Mouse (Mus musculus) lung, postnatal 10 days (tissue): ENCODE results near the gene Olah.
A peak's percentile ranks its signal among the peaks of the same experiment; 100 is the strongest.
"Not testable (repeated sequence)": the region's sequence is repeated elsewhere in the genome, so short reads cannot be mapped to it uniquely, and the experiment has no call there.

Source experiments
- DNase-seq: peaks from one replicate; pipeline ENCODE4 v3.0.0; 2021

The Olah gene

GRCm38 (mm10) chr2:3397110-3397509 lies at the start of gene Olah:
Gene Olah, minus strand, starts transcription at chr2:3397210.
- DNase-seq, result not testable (repeated sequence)

- DNase-seq, result no peak
These were observed 49.0 kb upstream of the Olah start for GRCm38 (mm10) chr2:3445984-3446383.

GRCm38 (mm10) chr2:3444206-3444605 lies 47.2 kb upstream of the Olah start:
- DNase-seq, result peak; percentile 15

- DNase-seq, result no peak
These were observed 40.9 kb upstream of the Olah start for GRCm38 (mm10) chr2:3437956-3438355.

DNA sequence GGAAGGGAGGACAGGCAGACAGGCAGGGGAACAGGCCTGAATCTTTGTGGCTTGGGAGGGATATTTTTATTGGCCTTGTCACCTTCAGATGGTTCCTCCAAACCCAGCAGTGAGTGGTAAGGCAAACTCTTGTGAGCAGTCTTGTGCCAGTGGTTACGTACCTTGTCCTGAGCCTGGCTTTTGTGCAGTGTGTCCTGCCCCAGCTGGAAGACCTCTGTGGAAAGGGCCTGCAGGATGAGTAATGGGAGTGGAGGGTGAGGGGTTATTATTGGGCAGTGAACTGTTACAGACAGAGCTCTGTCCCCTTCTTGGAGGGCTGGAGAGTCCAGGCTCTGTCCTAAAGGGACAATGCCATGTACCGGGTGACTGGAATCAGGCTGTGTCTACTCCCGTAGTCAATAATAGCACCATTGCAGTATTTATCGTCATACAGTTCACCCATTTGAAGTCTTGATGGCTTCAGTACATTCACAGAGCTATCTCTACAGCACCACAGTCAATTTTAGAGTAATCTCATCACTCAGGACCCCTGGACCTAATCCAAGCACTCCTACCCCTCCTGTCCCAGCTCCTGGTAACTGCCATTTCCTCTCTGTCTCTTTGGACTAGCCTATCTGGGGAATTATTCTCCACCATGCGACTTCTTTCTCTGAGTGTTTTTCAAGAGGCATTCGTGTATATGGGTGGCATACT lies 38.5 kb upstream of the Olah start:
- DNase-seq, result no peak

DNA sequence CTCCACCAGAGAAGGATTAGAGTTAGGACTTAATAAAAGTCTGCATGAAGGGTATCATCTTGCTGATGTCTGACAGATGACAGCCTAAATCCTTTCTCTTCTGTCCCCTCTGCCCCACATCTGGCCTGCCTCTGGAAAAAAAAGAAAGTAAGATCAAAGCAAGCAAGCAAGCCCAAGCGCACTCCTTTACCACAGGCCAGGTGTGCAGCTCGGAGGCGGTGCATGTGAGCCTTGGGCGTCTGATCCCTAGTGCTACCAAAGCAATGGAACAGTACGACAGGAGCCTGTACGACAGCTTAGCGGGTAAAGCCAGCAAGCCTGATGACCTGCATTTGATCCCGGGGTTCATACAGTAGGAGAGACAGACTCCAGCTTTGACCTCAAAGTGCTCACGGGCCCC lies 33.9 kb upstream of the Olah start:
- no peak for DNase-seq

DNA sequence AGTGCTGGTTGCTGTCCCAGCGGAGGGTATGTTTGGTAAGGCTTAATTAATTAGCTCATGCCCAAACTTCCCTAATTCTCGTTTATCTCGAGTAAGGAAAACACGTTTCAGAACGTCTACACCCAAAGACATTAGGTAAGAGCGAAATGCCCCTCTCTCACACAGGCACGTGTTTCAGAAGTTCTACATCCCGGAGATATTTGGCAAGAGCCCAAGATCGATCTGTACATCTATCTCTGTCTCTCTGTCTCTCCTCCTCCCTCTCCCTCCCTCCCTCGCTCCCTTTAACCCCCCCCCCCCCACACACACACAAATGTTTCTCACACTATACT lies 27.5 kb upstream of the Olah start:
- DNase-seq, result no peak

- DNase-seq, result peak; percentile 95
These were observed 27.0 kb upstream of the Olah start, which contains the start of gene Dclre1c for GRCm38 (mm10) chr2:3423841-3424578. Gene Dclre1c, plus strand, starts transcription at chr2:3424131.

DNA sequence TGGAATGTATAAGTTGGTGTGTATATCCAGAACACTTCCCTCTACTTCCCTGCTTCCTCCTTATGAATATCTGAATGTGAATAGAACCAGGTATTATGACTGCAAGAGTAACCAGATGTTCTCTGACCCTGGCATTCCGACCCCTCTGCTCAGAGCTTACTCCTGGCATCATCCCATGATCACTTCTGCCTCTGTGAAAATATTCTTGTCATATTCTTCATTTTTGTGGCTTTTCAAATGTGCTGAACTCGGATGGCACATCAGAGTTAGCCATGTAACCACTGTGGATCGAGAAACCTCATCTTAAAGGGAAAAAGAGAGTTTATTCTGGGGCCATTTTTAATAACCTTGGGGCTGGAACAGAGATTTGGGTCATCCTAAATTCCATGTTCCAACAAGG lies 25.5 kb upstream of the Olah start, which contains the start of gene Meig1:
Gene Meig1, minus strand, starts transcription at position 101 of the 400 bp plus-strand sequence.
- DNase-seq, result no peak

DNA sequence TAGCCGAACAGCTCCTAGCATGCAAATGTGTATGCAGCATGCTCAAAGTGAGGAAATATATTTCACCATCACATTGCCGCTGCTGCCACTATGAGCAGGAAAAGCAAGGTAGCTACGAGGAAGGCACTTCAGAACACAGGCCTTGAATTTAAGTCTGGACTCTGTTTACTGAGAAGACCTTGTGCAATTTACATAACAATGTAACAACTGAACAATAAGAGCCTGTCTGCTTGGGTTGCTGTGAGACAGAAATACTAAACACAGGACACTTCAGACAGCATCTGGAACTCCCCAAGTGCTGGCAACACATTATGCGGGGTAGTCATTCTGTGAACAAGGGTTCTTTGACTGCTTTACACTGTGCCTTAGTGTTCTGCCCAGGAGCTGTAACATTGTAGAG lies 23.1 kb upstream of the Olah start:
- DNase-seq, result no peak

DNA sequence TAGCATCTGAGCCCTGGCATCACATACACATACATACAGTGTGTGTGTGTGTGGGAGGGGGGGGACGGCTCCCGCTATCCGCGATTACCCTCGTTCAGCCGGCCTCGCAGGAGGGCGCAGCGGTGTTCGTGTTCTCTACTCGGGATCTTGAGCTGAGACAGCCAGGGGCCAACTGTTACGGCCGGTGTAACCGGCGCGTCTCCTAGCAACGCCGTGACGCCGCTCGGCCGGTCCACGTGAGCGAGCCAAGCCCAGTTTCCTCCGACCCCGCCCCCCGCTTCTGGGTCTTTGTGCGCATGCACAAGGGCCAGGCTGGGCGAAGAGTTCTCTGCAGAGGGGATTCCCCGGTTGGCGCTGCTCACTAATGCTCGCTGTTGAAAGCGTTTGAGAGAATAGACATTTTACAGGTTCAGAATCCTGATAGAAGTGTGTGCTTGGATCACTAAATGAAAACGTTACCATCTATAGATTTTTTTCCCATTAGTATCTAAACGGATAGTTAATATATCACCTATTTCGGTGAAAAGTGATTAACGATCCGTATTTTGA lies 21.9 kb upstream of the Olah start:
- DNase-seq, result peak; percentile 97

DNA sequence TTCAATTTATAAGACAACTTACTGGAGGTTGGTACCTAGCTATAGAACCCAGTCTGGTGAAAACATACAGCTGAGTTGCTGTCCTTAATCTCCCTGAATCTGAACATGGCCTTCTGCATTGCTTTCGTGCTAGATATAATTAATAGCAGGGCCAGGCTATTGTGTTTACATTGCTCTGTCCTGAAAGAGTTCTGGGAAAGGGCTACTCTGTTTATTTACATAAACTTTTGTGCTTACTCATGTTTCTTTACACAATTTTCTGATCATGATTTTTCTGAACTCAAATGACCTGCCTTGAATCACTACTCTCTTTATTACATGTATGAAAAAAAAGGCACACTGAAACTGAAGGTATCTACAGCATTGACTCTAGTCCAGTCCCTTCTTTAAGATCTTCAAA lies 18.7 kb upstream of the Olah start:
- DNase-seq, result no peak

- DNase-seq, result peak; percentile 69
These were observed 17.2 kb upstream of the Olah start for GRCm38 (mm10) chr2:3414241-3414640.

DNA sequence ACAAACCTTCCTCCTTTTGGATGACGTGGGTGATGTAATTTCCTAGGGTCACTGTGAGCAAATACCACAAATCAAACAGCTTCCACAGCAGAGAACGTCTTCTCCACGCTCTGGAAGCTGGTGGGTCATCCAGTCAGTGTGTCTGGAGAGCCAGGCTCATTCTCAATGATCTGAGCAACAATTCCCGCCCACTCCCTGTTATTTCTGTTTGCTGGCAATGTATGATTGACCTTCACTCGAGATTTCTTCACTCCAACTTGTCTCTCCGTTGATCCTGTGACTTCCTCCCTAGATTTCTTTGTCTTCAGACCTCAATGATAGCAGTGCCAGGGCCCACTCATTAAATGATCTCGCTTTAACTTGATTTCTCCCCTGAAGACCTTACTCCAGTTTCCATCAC lies 10.7 kb upstream of the Olah start:
- no peak for DNase-seq

DNA sequence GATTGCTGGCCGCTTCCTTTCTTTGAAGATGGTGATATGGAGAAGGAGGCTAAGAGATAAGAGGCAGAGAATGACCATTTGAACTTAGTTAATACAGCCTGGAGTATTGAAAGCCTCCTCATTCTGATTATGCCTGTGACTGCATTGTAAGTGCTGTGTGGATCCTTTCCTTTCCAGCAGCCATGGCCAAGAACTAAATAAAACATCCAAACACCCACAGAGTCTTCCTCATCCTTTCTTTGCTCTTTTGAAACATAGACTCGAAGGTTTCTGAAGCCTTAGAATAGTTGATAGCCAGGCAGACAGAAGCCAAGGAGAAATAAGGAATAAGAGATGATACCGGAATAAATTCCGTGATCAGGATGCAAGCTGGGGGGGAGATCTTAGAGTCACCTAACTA lies 9.0 kb upstream of the Olah start:
- no peak for DNase-seq

DNA sequence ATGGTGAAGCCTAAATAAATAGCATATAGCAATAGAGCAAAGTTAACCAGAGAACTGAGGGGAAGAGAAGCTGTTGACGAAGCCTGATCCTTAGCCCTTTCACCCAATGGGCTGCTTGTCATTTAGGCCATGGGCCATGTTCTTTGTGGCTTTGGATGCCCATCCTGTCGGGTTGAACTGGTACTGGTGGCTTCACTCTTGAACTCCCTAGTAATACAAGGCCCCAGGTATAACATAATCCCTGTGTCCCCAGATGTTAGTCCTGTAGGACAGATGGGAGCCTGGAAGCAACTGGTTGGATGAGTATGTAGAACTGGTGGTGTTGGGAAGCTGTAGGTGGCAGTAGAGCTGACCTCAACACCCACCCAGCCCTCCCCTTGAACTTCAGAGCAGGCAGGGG lies 5.1 kb downstream of the Olah start:
- no peak for DNase-seq

GRCm38 (mm10) chr2:3387105-3387860 lies 9.7 kb downstream of the Olah start:
- no peak for DNase-seq

GRCm38 (mm10) chr2:3365127-3365526 lies 31.9 kb downstream of the Olah start:
- DNase-seq, result no peak

DNA sequence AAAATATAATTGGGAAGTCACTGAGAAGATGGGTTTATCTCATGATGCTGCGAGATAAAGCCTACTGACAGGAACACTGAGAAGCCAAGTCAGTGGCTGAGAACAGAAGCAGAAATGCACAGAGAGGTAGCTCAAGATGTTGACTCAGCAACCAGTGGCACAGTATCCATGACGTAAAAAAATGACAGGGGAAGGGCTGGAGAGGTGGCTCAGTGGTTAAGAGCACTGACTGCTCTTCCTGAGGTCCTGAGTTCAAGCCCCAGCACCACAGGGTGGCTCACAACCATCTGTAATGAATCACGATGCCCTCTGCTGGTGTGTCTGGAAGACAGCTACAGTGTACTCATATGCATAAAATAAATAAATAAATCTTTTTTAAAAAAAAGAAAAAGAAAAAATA lies 35.9 kb downstream of the Olah start:
- DNase-seq, result no peak

- DNase-seq, result no peak
These were observed 39.1 kb downstream of the Olah start for GRCm38 (mm10) chr2:3357887-3358286.

DNA sequence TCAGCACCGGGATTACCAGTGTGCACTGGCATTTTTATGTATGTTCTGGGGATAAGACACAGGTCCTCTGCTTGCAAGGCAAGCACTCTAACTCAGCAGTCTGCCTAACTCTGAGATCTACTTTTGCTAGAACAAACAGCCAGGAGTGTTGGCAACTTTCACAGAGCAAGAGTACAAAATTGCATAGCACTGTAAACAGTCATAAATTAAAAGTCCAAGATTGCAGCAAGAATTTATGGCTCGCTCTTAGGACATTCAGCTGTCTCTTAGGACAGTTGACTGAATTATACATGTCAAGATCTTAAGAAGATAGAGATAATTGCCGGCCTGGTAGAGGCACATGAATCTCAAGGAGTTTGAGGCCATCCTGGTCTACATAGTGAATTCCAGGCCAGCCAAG lies 40.7 kb downstream of the Olah start:
- no peak for DNase-seq

- no peak for DNase-seq
These were observed 41.2 kb downstream of the Olah start for GRCm38 (mm10) chr2:3355793-3356192.

DNA sequence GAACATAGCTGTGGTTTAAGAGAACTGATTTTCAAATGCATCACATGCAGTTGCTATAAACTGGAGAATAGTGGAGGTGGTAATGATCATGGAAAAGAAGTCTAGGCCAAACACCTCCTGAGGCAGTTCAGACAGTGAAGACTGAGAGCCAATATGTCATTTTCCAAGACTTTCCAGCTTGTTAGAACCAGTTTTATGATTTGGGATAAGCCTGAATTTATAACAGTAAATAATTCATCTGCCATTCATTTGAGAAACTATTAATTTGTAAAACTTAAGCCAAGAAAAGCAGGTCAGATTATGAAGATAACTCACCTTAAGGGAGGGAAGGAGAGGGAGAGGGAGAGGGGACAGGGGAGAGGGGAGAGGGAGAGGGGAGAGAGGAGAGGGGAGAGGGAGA lies 43.9 kb downstream of the Olah start:
- no peak for DNase-seq

- peak; percentile 30 for DNase-seq
These were observed 48.1 kb downstream of the Olah start for GRCm38 (mm10) chr2:3348919-3349318.
